9 mouse cellular contexts compared by ENCODE assay signal in genomic region chr10:86341589-86341988, GRCm38 (mm10). TPM values are rescaled to one million over a fixed set of nuclear protein-coding genes. Genes with fewer than 3 reads are reported as not detected.
A peak's percentile ranks its signal among the peaks of the same experiment; 100 is the strongest.
DNase-seq lines count a peak whose midpoint lies in the region; ATAC-seq and TF ChIP-seq lines count a peak whose summit lies in the region.
"Had no signal": no experiment of that assay in that cellular context is flagged by ENCODE, and none has a peak within 500 bp of the region (broad histone marks: within the 10 kb centered on the region; RNA-seq: fewer than 3 reads in every experiment).

No protein-coding gene starts in this region.

- no peaks in the 10 kb centered on the region for H3K27me3 ChIP-seq in liver, postnatal 0 days (ENCODE audit: insufficient read depth, low read length)
- H3K27me3 ChIP-seq: neural tube, embryonic 13.5 days had no signal

- WGBS in liver, postnatal 0 days (ENCODE audit: insufficient replicate concordance) = 48% methylated on average over 8 of the region's 8 CpGs

- peak; percentile 57; the same call in 1 of the 2 replicates for TF ChIP-seq EP300 in liver, postnatal 0 days (IDR thresholded peaks at IDR 0.05; ENCODE audit: low read depth)

- H3K9ac ChIP-seq in liver, postnatal 0 days (replicated peaks) = no peak overlapping the region
- H3K9ac ChIP-seq: neural tube, embryonic 13.5 days had no signal

- H3K9me3 ChIP-seq in liver, postnatal 0 days (ENCODE audit: low read length) = no peaks in the 10 kb centered on the region
- H3K9me3 ChIP-seq: neural tube, embryonic 13.5 days had no signal

- H3K4me1 ChIP-seq in cortical plate, adult 2 months (ENCODE audit: control insufficient read depth, insufficient read depth, low read length) = peaks cover 10% of the 10 kb centered on the region; the same call in 1 of the 2 replicates
- H3K4me1 ChIP-seq in liver, postnatal 0 days (ENCODE audit: insufficient read depth) = peaks cover 37% of the 10 kb centered on the region

- no peak overlapping the region for H3K4me3 ChIP-seq in cortical plate, adult 2 months (ENCODE audit: insufficient read depth, low read length)
- H3K4me3 ChIP-seq in liver, postnatal 0 days (ENCODE audit: low read depth, low read length) = no peak overlapping the region
- H3K4me3 ChIP-seq: neural tube, embryonic 13.5 days had no signal

- H3K36me3 ChIP-seq in liver, postnatal 0 days (replicated peaks; ENCODE audit: insufficient read depth, low read length) = no peaks in the 10 kb centered on the region

- TF ChIP-seq CTCF in cortical plate, adult 2 months (IDR thresholded peaks at IDR 0.05; ENCODE audit: extremely low read depth, insufficient read depth, low read length) = no peak
- TF ChIP-seq CTCF in liver, postnatal 0 days (IDR thresholded peaks at IDR 0.05; ENCODE audit: low read depth) = no peak

- peak; percentile 74 for ATAC-seq in liver, postnatal 0 days
- no peak for ATAC-seq in monocyte, adult 5-6 weeks (replicated peaks; ENCODE audit: insufficient number of reproducible peaks, low FRiP score, low TSS enrichment, poor library complexity, severe bottlenecking)

- H3K4me2 ChIP-seq in liver, postnatal 0 days (ENCODE audit: low read depth, low read length) = no peak overlapping the region
- H3K4me2 ChIP-seq: neural tube, embryonic 13.5 days had no signal

- peak; percentile 23 for DNase-seq in cerebellum, adult 9-10 months
- DNase-seq in cerebellum, adult 9-11 months = no peak
- DNase-seq in heart, postnatal 14 days = peak; percentile 81 to 83
- peak; percentile 39 for DNase-seq in liver, postnatal 0 days
- DNase-seq in thymus, postnatal 10 days (ENCODE audit: low spot score in 2 of 2) = no peak
- no peak for DNase-seq in left cerebral cortex, adult 9 months (ENCODE audit: low spot score in 2 of 2)

- TF ChIP-seq POLR2A in cortical plate, adult 2 months (IDR thresholded peaks at IDR 0.05; ENCODE audit: extremely low read depth, insufficient read depth, low read length) = no peak

- H3K27ac ChIP-seq in cortical plate, adult 2 months (ENCODE audit: insufficient read depth, low read length) = peak overlapping the region; percentile 45; the same call in 1 of the 2 replicates
- no peak overlapping the region; the same call in 1 of the 2 replicates for H3K27ac ChIP-seq in liver, postnatal 0 days (ENCODE audit: low read depth)
- H3K27ac ChIP-seq: neural tube, embryonic 13.5 days had no signal

- intact Hi-C loops in heart, postnatal 14 days (cut with DNase I) = loop anchor here (2.0 to 5.0 kb wide), 2 partner anchors 41 to 274 kb away; partner anchors contain the start of gene Timp3

RNA-seq across cellular contexts. Expression of gene Timp3, which starts 41.4 kb away (rescaled TPM):
- polyA plus RNA-seq in cortical plate, adult 2 months (2012; rRNA removed) = 47.7 and 55.0 TPM in 2 replicates
- 100 to 1,000 TPM; 163 to 172 TPM for total RNA-seq in heart, postnatal 14 days (2021)
- polyA plus RNA-seq in liver, postnatal 0 days (2015; fragmentation: Nextera tagmentation; extraction: Ambion mirVana) = 6.4 and 7.9 TPM in 2 replicates
- 0.10 TPM in 1 of 3 replicates, not detected in the others for total RNA-seq in monocyte, adult 5-6 weeks (2017)

Comparison
In these comparisons a context has a peak if more than half of its experiments do, and no peak if none do; other contexts are left out.
1. DNase-seq: peak in cerebellum, adult 9-10 months (single experiment), heart, postnatal 14 days (2 of 2) and liver, postnatal 0 days (single experiment); none in cerebellum, adult 9-11 months (single experiment), thymus, postnatal 10 days (0 of 2) and left cerebral cortex, adult 9 months (0 of 2).
2. RNA of gene Timp3, which starts 41.4 kb away (total RNA-seq): 163 to 172 TPM in heart, postnatal 14 days; 0.10 TPM in monocyte, adult 5-6 weeks; every median in the first group is over 100 times any median in the second.